Mouse (Mus musculus) ZHBTc4 (cell line): Measurements from ENCODE around the gene Gm20379.
A peak's percentile ranks its signal among the peaks of the same experiment; 100 is the strongest.

ENCODE experiments used
- DNase-seq: peaks from one replicate; pipeline ENCODE4 v3.0.0-alpha.2; 2011; ENCODE audit warnings: low read depth, low spot score

The Gm20379 gene

DNA sequence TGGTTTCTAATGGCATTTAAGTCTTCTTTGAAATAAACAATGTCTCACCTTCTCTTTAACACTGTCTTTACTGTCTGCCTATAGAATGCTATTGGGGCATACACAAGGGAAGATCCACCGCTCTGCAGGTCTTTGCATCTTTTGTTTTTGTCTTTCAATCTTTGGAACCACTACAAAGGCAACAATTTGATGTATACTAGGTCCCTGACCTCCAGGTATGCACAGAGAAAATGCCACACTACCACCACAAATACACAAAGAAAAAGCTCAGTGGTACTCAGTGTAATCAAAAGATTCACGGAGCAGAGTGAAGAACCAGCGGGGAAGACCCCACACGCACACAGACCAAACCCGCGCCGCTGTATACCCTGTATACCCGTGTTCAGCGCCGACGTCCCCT is at the start of gene Gm20379:
Gene Gm20379 (plus strand): TSS at position 301 of the 400 bp plus-strand sequence.
- no peak for DNase-seq

- DNase-seq = no peak
Observed at GRCm38 (mm10) chr13:92261329-92261728, 44.5 kb upstream of the Gm20379 start.

DNA sequence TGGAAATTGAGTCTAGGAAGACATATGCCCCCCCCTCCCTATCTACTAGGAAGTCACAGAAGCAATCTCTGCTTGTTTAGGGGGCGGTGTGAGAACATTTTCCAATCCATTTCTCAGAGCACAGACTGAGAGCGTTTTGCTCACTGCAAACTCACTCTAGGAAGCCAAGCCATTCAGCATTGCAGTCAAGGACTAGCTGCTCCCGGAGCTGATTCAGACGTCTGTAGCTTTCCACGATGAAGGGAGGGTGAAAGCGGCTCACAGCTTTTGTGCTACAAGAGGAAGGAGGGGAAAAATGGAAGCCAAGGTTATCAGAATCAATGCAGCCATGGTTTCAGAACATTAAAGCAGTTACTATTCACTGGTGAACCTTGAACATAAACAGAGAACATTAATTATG is 42.2 kb upstream of the Gm20379 start:
- no peak for DNase-seq

- peak; percentile 8 for DNase-seq
Observed at GRCm38 (mm10) chr13:92267076-92267475, 38.7 kb upstream of the Gm20379 start.

- DNase-seq = no peak
Observed at GRCm38 (mm10) chr13:92274274-92275198, 31.2 kb upstream of the Gm20379 start.

DNA sequence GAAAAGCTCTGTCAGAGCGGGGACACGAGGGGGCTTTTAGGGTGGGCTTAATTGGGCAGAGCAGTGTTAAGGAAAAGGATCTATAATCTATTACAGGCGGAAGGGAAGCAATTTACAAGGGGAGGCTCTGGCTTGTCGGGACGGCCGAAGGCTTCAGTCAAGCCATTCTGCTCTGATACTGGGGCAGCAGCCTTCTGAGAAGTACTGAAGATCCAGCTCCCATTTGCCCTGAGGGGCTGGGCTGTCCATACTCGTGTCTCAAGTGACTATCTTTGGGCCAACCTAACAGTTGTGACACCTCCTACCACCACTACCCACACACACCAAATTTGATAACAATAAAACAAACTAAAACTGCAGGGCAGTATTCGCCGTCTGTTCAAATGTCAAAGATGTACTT is 30.5 kb upstream of the Gm20379 start:
- no peak for DNase-seq

GRCm38 (mm10) chr13:92277027-92277426 is 28.8 kb upstream of the Gm20379 start:
- no peak for DNase-seq

DNA sequence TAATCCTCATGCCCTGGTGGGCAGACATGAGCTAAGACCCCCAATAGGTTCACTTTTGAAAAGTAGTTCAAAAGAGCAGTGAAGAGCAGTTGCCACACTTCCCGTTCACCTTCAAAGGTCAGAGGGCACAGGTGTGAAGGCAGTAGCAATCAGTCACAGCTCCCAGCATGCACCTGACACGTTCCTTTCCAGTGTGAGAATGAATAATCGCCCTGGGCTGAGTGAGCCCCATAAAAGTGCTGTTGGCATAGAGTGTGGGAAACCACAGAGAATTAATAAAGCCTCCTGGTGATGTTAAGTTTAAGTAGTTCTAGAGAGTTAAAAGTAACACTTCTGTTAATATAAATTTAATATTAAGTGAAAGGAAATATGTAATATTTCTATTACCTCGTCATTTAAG is 14.2 kb upstream of the Gm20379 start:
- DNase-seq = no peak

DNA sequence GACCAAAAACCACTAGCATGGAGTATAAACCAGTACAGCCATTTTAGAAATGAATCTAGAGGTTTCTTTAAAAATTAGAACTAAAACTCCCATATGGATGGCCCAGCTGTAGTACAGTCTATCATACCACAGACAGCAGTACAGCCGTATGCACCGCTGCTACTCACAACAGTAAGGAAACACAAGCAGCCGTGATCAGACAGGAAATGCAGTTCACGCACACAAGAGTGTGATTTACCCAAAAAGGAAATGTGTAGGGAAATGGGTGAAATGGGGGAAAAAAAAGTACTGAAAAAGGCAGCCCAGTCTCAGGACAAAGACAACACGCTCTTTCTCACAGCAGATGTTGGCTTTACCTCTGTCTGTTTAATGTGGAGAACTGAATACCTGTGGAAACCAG is 11.9 kb upstream of the Gm20379 start:
- no peak for DNase-seq

DNA sequence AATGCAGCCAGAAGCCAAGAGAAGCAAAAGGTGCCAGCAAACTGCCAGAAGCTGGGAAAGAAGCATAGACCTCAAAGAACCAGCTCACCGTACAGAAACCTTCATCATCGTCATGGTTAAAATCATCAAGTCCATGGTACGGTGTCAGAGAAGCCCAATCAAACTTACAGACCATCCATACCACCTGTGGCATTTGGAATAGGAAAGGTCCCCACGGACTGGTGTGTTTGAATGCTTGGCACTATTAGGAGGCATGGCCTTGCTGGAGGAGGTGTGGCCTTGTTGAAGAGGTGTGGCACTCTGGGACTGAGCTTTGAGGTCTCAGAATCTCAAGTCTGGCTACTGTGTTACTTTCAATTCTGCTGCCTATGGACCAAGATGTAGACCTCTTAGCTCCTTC is 9.3 kb upstream of the Gm20379 start:
- DNase-seq = no peak

GRCm38 (mm10) chr13:92297021-92297420 is 8.8 kb upstream of the Gm20379 start:
- DNase-seq = no peak

DNA sequence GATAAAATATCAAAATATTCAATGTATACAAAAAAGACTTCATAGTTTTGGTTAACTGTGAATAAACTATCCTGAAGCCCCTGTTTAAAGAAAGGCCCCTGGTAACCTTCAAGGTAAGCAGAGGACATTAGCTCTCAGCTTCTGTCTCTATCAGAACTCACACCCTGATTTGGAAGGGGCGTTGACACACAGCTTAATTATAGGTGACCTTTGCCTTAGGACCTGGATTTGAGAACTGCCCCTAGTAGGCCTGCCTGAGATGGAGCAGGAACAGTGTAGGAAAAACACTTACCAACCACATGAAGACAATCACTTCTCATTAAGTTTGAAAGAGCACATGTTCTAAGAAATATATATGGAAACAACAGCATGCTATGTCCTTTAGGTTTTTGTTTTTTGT is 6.3 kb upstream of the Gm20379 start:
- DNase-seq = no peak

DNA sequence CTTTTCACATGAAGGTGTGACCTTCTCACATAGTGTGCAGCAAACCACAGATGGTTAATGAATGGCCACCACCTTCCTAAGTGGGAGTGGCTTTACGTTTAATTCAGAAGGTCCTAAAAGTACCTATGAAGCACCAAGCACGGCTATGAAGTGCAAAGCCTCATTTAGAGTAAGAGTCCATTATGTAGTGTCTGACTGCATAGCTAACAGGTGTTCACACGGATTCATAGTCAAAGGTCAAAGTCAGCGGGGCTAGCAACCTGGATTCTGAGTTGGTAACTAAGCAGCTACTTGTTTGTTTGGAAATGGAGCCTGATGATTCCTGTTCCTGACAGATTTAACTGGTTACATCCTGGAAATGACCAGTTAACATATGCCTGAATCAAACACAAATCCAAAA is 4.0 kb upstream of the Gm20379 start:
- no peak for DNase-seq

GRCm38 (mm10) chr13:92302466-92302865 is 3.3 kb upstream of the Gm20379 start:
- no peak for DNase-seq

GRCm38 (mm10) chr13:92303062-92303948 is 2.5 kb upstream of the Gm20379 start:
- no peak for DNase-seq

GRCm38 (mm10) chr13:92304291-92304690 is 1.5 kb upstream of the Gm20379 start:
- DNase-seq = no peak

DNA sequence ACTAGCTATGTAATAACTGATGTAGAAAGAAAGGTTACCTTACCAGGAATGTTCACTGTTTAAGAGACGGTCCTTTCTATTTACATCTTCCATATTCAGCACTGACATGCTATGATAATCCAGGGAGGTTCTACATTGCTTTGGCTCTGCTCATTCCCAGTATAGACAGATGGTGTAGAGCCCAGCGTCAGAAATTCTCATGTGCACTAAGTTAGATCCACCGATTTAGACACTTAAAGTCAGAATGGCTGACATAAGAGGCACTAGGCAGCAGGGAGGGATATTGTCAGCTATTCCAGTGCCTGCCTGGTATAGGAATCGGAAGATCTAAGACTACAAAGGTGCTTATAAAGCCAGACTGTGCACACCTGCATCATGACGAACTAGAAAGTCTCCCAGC is 8.8 kb downstream of the Gm20379 start:
- no peak for DNase-seq

DNA sequence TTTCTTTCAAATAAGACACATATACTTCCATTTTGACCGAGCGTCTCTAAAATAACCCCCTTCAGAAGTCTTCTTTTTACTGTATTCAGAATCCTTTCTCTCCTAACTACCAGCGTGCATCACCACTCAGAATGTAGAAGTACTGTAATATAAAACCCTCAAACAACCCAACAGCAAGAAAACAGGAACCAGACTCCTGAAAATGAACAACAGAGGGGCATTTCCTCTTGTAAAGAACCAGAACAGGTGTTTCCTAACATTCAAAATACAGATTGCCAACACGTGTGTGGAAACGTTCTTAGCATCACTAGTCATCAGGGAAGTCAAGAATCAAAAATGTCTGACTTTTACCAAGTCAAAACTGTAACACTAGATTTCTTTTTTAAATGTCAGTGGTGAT is 15.0 kb downstream of the Gm20379 start:
- no peak for DNase-seq

GRCm38 (mm10) chr13:92326030-92326429 is 20.2 kb downstream of the Gm20379 start:
- peak; percentile 19 for DNase-seq

DNA sequence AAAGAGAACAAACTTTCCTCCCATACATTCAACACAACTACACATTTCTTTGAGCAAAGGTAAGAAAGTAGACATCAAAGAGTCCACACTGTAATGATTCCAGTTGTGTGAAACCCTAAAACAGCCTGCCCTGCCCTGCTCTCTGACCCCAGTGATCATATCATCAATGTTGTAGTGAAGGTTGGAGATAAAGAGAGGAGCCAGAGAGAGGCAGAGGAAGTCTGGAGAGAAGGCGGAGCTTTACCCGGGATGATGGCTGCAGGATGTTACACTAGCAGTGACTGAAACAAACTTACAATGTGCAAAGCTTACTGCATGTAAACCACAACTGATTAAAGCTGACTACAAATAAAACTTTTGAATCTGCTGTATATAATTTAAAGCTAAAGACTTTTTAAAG is 22.2 kb downstream of the Gm20379 start:
- no peak for DNase-seq

GRCm38 (mm10) chr13:92330621-92331020 is 24.8 kb downstream of the Gm20379 start:
- DNase-seq = no peak

- DNase-seq = peak; percentile 16
Observed at GRCm38 (mm10) chr13:92332103-92332879, 26.5 kb downstream of the Gm20379 start.
